Mouse (Mus musculus): ENCODE measurements around the gene Taf4.

DNA sequence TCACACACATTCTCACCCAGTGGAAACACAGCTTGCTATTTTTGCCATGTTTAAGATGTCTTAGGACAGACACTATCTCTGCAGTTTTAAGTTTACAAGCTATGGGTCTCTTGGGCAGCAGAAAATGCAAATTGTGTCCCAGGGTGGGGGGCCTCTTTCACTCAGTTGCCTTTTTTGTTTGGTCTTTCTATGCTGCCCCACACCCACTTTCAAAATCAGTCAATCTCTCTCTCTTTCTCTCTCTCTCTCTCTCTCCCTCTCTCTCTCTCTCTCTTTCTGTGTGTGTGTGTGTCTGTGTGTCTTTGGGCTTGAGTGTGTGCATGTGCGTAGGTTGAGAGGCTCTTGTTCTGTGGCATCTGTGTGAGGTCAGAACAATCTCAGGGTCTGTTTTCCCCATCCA lies 9.2 kb upstream of the Taf4 start:
- TF ChIP-seq GATA1 (IDR thresholded peaks at IDR 0.05; ENCODE audit: borderline replicate concordance, low read length) (no peak), FLI1 (IDR thresholded peaks at IDR 0.05; ENCODE audit: low read length) (no peak)
